Mouse (Mus musculus): Measurements from ENCODE around the gene Ly6g5b.

DNA sequence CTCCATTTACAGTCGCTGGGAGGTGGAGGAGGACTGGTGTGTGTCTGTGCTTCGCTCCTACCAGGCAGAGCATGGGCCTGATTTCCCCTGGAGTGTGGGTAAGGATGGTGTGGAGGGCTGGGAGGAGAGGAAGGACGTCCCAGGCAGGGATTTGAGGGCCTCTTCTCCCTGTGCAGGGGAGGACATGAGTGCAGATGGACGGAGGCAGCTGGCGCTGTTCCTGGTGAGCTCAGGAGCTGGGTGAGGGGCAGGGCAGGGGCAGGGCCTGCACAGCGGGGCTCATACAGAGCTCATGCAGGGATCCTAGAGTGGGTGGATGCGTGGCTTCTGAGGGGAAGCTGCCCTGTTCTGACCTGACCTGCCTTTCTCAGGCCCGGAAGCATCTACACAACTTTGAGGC, 12.9 kb downstream of the Ly6g5b start:
- TF ChIP-seq CHD2 (IDR thresholded peaks at IDR 0.05; ENCODE audit: low read depth, low read length) (no peak), ZC3H11A (IDR thresholded peaks at IDR 0.05; ENCODE audit: borderline replicate concordance, low read depth, low read length) (no peak), ZNF384 (IDR thresholded peaks at IDR 0.05; ENCODE audit: low read depth, low read length) (no peak), HCFC1 (IDR thresholded peaks at IDR 0.05; ENCODE audit: borderline replicate concordance, insufficient read depth, low read length) (no peak)

Measured in ES-E14 (cell line).